ENCODE assay signal across 15 mouse cellular contexts in the genomic region with DNA sequence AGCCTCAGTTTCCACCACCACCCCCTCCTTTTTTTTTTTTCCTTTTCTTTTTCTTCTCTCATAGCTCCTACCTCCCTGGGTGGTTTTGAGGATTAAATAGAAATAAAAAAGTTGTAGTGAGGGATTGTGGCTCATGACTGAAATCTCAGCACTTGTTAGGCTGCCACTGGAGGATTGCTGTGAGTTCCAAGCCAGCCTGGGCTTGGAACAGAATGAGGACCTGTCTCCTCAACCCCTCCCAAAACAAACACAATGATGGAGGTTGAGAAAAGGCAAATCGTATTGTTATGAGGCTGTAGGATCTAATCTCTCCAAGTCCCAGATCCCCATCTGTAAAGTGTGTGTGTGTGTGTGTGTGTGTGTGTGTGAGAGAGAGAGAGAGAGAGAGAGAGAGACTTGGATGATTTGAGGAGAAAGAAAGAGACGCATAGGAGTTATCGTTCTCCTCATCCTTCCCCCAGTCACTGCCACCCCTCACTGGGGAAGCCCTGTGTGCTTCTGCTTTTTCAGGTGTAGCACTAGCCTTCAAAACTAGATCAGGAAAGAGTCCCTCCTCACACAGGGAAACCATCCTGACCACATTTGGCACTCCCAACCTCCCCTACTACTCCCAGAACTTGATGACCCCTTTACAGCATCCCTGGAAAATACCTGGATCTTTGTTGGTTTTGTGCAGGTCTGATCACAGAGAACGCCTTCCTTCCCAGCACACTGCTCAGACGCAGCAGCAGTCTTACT. TPM values are rescaled to one million over a fixed set of nuclear protein-coding genes. Genes with fewer than 3 reads are reported as not detected.
A peak's percentile ranks its signal among the peaks of the same experiment; 100 is the strongest.
DNase-seq lines count a peak whose midpoint lies in the region; ATAC-seq and TF ChIP-seq lines count a peak whose summit lies in the region.
"Had no signal": no experiment of that assay in that cellular context is flagged by ENCODE, and none has a peak within 500 bp of the region (broad histone marks: within the 10 kb centered on the region; RNA-seq: fewer than 3 reads in every experiment).

No protein-coding gene starts in this region.

- no peak for TF ChIP-seq CTCF in cerebellum, adult 2 months (IDR thresholded peaks at IDR 0.05; ENCODE audit: borderline replicate concordance, insufficient read depth, low read depth, low read length)
- TF ChIP-seq CTCF in stomach, postnatal 0 days (IDR thresholded peaks at IDR 0.05; ENCODE audit: low read depth) = no peak

- DNase-seq in cerebellum, adult 2 months = peak; percentile 54 to 57
- no peak for DNase-seq in cerebellum, adult 11 months
- no peak for DNase-seq in embryonic facial prominence, embryonic 10.5 days (ENCODE audit: low spot score)
- no peak for DNase-seq in limb, embryonic 10.5 days (ENCODE audit: low spot score)
- no peak for DNase-seq in stomach, postnatal 0 days (ENCODE audit: low spot score)
- DNase-seq: adrenal gland, adult 2 months; adrenal gland, postnatal 10 days; adrenal gland, postnatal 25 days; embryo, embryonic 11 days; forebrain, postnatal 0 days had no signal

- 15% methylated on average over 5 of the region's 5 CpGs for WGBS in cerebellum, adult 2 months
- WGBS in embryonic facial prominence, embryonic 13.5 days = 70% methylated on average over 5 of the region's 5 CpGs
- WGBS in embryonic facial prominence, embryonic 10.5 days = 80% methylated on average over 5 of the region's 5 CpGs
- WGBS in limb, embryonic 15.5 days = 69% methylated on average over 5 of the region's 5 CpGs
- WGBS in limb, embryonic 10.5 days = 78% methylated on average over 5 of the region's 5 CpGs
- 57% methylated on average over 5 of the region's 5 CpGs for WGBS in stomach, postnatal 0 days

- no peak overlapping the region; the same call in 1 of the 2 replicates for H3K4me2 ChIP-seq in embryonic facial prominence, embryonic 13.5 days
- H3K4me2 ChIP-seq in limb, embryonic 15.5 days = peak overlapping the region; percentile 30; the same call in 1 of the 2 replicates
- no peak overlapping the region for H3K4me2 ChIP-seq in stomach, postnatal 0 days (replicated peaks; ENCODE audit: low read depth)
- H3K4me2 ChIP-seq: embryonic facial prominence, embryonic 12.5 days; forebrain, embryonic 13.5 days; forebrain, embryonic 15.5 days had no signal

- ATAC-seq in embryonic facial prominence, embryonic 13.5 days (ENCODE audit: insufficient number of reproducible peaks, insufficient read depth, low FRiP score, low TSS enrichment, low read depth) = no peak
- ATAC-seq in limb, embryonic 15.5 days (ENCODE audit: insufficient number of reproducible peaks, low FRiP score, low TSS enrichment, low read depth) = no peak
- no peak for ATAC-seq in stomach, postnatal 0 days (ENCODE audit: low FRiP score, low TSS enrichment)
- ATAC-seq: forebrain, embryonic 13.5 days; forebrain, embryonic 15.5 days; forebrain, postnatal 0 days had no signal

- H3K9me3 ChIP-seq in embryonic facial prominence, embryonic 13.5 days = no peaks in the 10 kb centered on the region
- H3K9me3 ChIP-seq in embryonic facial prominence, embryonic 10.5 days = no peaks in the 10 kb centered on the region
- no peaks in the 10 kb centered on the region for H3K9me3 ChIP-seq in limb, embryonic 15.5 days
- no peaks in the 10 kb centered on the region for H3K9me3 ChIP-seq in limb, embryonic 10.5 days (replicated peaks)
- H3K9me3 ChIP-seq in stomach, postnatal 0 days (ENCODE audit: control insufficient read depth, low read length) = no peaks in the 10 kb centered on the region
- H3K9me3 ChIP-seq: embryonic facial prominence, embryonic 12.5 days; forebrain, embryonic 13.5 days; forebrain, embryonic 15.5 days had no signal

- no peak for TF ChIP-seq EP300 in stomach, postnatal 0 days (optimal IDR thresholded peaks at IDR 0.05)

- TF ChIP-seq POLR2A in cerebellum, adult 2 months (IDR thresholded peaks at IDR 0.05; ENCODE audit: borderline replicate concordance, insufficient read depth, low read length) = no peak

- H3K27ac ChIP-seq in cerebellum, adult 2 months (ENCODE audit: insufficient read depth, low read length) = peak overlapping the region; percentile 98
- no peak overlapping the region for H3K27ac ChIP-seq in embryonic facial prominence, embryonic 13.5 days
- no peak overlapping the region for H3K27ac ChIP-seq in embryonic facial prominence, embryonic 10.5 days (replicated peaks)
- H3K27ac ChIP-seq in limb, embryonic 15.5 days = no peak overlapping the region
- H3K27ac ChIP-seq in limb, embryonic 10.5 days = no peak overlapping the region
- no peak overlapping the region for H3K27ac ChIP-seq in stomach, postnatal 0 days (replicated peaks)
- H3K27ac ChIP-seq: embryonic facial prominence, embryonic 12.5 days; forebrain, embryonic 13.5 days; forebrain, embryonic 15.5 days had no signal

- H3K27me3 ChIP-seq in cerebellum, adult 2 months (ENCODE audit: control insufficient read depth, insufficient read depth, low read length) = no peaks in the 10 kb centered on the region
- no peaks in the 10 kb centered on the region for H3K27me3 ChIP-seq in embryonic facial prominence, embryonic 13.5 days
- H3K27me3 ChIP-seq in embryonic facial prominence, embryonic 10.5 days (replicated peaks; ENCODE audit: low read depth, poor library complexity, severe bottlenecking) = no peaks in the 10 kb centered on the region
- 0 out of 2 replicates have a peak, but pooled peaks cover 4% of the 10 kb centered on the region for H3K27me3 ChIP-seq in limb, embryonic 15.5 days
- H3K27me3 ChIP-seq in limb, embryonic 10.5 days (ENCODE audit: low read depth, poor library complexity, severe bottlenecking) = peaks cover 4% of the 10 kb centered on the region; the same call in 1 of the 2 replicates
- H3K27me3 ChIP-seq in stomach, postnatal 0 days (ENCODE audit: control insufficient read depth, insufficient read depth, low read length) = no peaks in the 10 kb centered on the region
- H3K27me3 ChIP-seq: embryonic facial prominence, embryonic 12.5 days; forebrain, embryonic 13.5 days; forebrain, embryonic 15.5 days had no signal

- peaks cover 25% of the 10 kb centered on the region; the same call in 1 of the 2 replicates for H3K4me1 ChIP-seq in cerebellum, adult 2 months (ENCODE audit: control insufficient read depth, insufficient read depth, low read length)
- 0 out of 2 replicates have a peak, but pooled peaks cover 6% of the 10 kb centered on the region for H3K4me1 ChIP-seq in embryonic facial prominence, embryonic 13.5 days
- 0 out of 2 replicates have a peak, but pooled peaks cover 3% of the 10 kb centered on the region for H3K4me1 ChIP-seq in embryonic facial prominence, embryonic 10.5 days
- H3K4me1 ChIP-seq in limb, embryonic 15.5 days = peaks cover 13% of the 10 kb centered on the region
- H3K4me1 ChIP-seq in limb, embryonic 10.5 days = 0 out of 2 replicates have a peak, but pooled peaks cover 3% of the 10 kb centered on the region
- H3K4me1 ChIP-seq in stomach, postnatal 0 days (replicated peaks; ENCODE audit: control insufficient read depth, insufficient read depth) = no peaks in the 10 kb centered on the region
- H3K4me1 ChIP-seq: embryonic facial prominence, embryonic 12.5 days; forebrain, embryonic 13.5 days; forebrain, embryonic 15.5 days had no signal

- no peaks in the 10 kb centered on the region for H3K36me3 ChIP-seq in embryonic facial prominence, embryonic 13.5 days
- no peaks in the 10 kb centered on the region for H3K36me3 ChIP-seq in embryonic facial prominence, embryonic 10.5 days (replicated peaks)
- no peaks in the 10 kb centered on the region for H3K36me3 ChIP-seq in limb, embryonic 15.5 days
- H3K36me3 ChIP-seq in limb, embryonic 10.5 days = no peaks in the 10 kb centered on the region
- no peaks in the 10 kb centered on the region for H3K36me3 ChIP-seq in stomach, postnatal 0 days (ENCODE audit: control insufficient read depth, insufficient read depth, low read length)
- H3K36me3 ChIP-seq: embryonic facial prominence, embryonic 12.5 days; forebrain, embryonic 15.5 days had no signal

- peak overlapping the region; percentile 97 for H3K4me3 ChIP-seq in cerebellum, adult 2 months (replicated peaks; ENCODE audit: insufficient read depth, low read depth, low read length)
- H3K4me3 ChIP-seq in embryonic facial prominence, embryonic 13.5 days = no peak overlapping the region
- H3K4me3 ChIP-seq in embryonic facial prominence, embryonic 10.5 days = no peak overlapping the region
- no peak overlapping the region for H3K4me3 ChIP-seq in limb, embryonic 15.5 days
- no peak overlapping the region for H3K4me3 ChIP-seq in limb, embryonic 10.5 days
- no peak overlapping the region for H3K4me3 ChIP-seq in stomach, postnatal 0 days (ENCODE audit: low read depth, low read length)
- H3K4me3 ChIP-seq: embryonic facial prominence, embryonic 12.5 days; forebrain, embryonic 13.5 days; forebrain, embryonic 15.5 days had no signal

- H3K9ac ChIP-seq in embryonic facial prominence, embryonic 13.5 days = 0 out of 2 replicates have a peak overlapping the region, but pooled peaks have one; percentile 6
- no peak overlapping the region for H3K9ac ChIP-seq in limb, embryonic 15.5 days
- H3K9ac ChIP-seq in stomach, postnatal 0 days (ENCODE audit: low read length) = no peak overlapping the region
- H3K9ac ChIP-seq: forebrain, embryonic 13.5 days; forebrain, embryonic 15.5 days; forebrain, postnatal 0 days had no signal

RNA-seq across cellular contexts. Expression of a gene that starts 0.8 kb away (rescaled TPM):
- 86.7 and 104 TPM in 2 replicates for polyA plus RNA-seq in cerebellum, adult 2 months (2012; rRNA removed)
- 0.62 and 0.69 TPM in 2 replicates for polyA plus RNA-seq in embryonic facial prominence, embryonic 13.5 days (2015; fragmentation: Nextera tagmentation; extraction: Ambion mirVana)
- polyA plus RNA-seq in embryonic facial prominence, embryonic 10.5 days (2016; fragmentation: Nextera tagmentation; extraction: Ambion mirVana) = 0.12 and 0.13 TPM in 2 replicates
- polyA plus RNA-seq in limb, embryonic 15.5 days (2015; fragmentation: Nextera tagmentation; extraction: Ambion mirVana) = 0.99 and 1.1 TPM in 2 replicates
- polyA plus RNA-seq in limb, embryonic 10.5 days (2016; fragmentation: Nextera tagmentation; extraction: Ambion mirVana) = 0.20 TPM in 2 replicates
- 0.61 and 0.69 TPM in 2 replicates for polyA plus RNA-seq in stomach, postnatal 0 days (2015; fragmentation: Nextera tagmentation; extraction: Ambion mirVana)
- polyA plus RNA-seq: forebrain, embryonic 13.5 days had no signal

Comparison
In these comparisons a context has a peak if more than half of its experiments do, and no peak if none do; other contexts are left out.
1. DNase-seq: peak in cerebellum, adult 2 months (2 of 2); none in cerebellum, adult 11 months (single experiment), embryonic facial prominence, embryonic 10.5 days (single experiment), limb, embryonic 10.5 days (single experiment) and stomach, postnatal 0 days (single experiment).
2. RNA of a gene that starts 0.8 kb away (polyA plus RNA-seq): 86.7 to 104 TPM in cerebellum, adult 2 months; 0.99 to 1.1 TPM in limb, embryonic 15.5 days, 0.62 to 0.69 TPM in embryonic facial prominence, embryonic 13.5 days, 0.61 to 0.69 TPM in stomach, postnatal 0 days, 0.20 TPM in limb, embryonic 10.5 days and 0.12 to 0.13 TPM in embryonic facial prominence, embryonic 10.5 days; every median in the first group is over 10 times any median in the second.